Mouse (Mus musculus) left cerebral cortex, postnatal 25 days (tissue): ENCODE measurements around the gene Cela2a. TPM values are rescaled to one million over a fixed set of nuclear protein-coding genes. Genes with fewer than 3 reads are reported as not detected.
A peak's percentile ranks its signal among the peaks of the same experiment; 100 is the strongest.
"Not testable (repeated sequence)": the region's sequence is repeated elsewhere in the genome, so short reads cannot be mapped to it uniquely, and the experiment has no call there.

Source experiments
- DNase-seq, 2 experiments: peaks; one replicate each; pipeline ENCODE4 v3.0.0; 2022; ENCODE audit warnings: low spot score in 2 of 2, mixed read lengths in 1 of 2
- intact Hi-C: fragments of 180-260 bp; cut with DNase I; formaldehyde crosslinking; loops from one replicate; pipeline ENCODE4 v1.15.1; 2025
- total RNA-seq, 2 experiments: library from RNA; stranded (reverse); gene quantifications; 2 replicates each; pipeline ENCODE4 v1.2.3; 2021

The Cela2a gene
- total RNA-seq, 2 experiments from 2014 or later: not detected

GRCm38 (mm10) chr4:141781201-141781985 is 44.6 kb downstream of the Cela2a start:
- DNase-seq: peak in 1 of 2 experiments; percentile 39
- intact Hi-C loops: no loop called here

- peak; percentile 62 to 93 for DNase-seq
- intact Hi-C loops: no loop called here
Measured at GRCm38 (mm10) chr4:141779828-141780227, 46.1 kb downstream of the Cela2a start.

GRCm38 (mm10) chr4:141773019-141773418 is 52.9 kb downstream of the Cela2a start:
- intact Hi-C loops, DNase-seq: not testable (repeated sequence)

- intact Hi-C loops: no loop called here
- no peak for DNase-seq
Measured at GRCm38 (mm10) chr4:141771823-141772222, 54.1 kb downstream of the Cela2a start.

GRCm38 (mm10) chr4:141769501-141770160 is 56.3 kb downstream of the Cela2a start:
- intact Hi-C loops: no loop called here
- no peak for DNase-seq

GRCm38 (mm10) chr4:141767353-141768036 is 58.5 kb downstream of the Cela2a start:
- DNase-seq: peak in 1 of 2 experiments; percentile 42
- intact Hi-C loops: no loop called here

GRCm38 (mm10) chr4:141766668-141767352 is 59.1 kb downstream of the Cela2a start:
- DNase-seq: peak in 1 of 2 experiments; percentile 24
- intact Hi-C loops: no loop called here

GRCm38 (mm10) chr4:141766316-141766667 is 59.7 kb downstream of the Cela2a start:
- intact Hi-C loops: no loop called here
- DNase-seq: peak in 1 of 2 experiments; percentile 19

- intact Hi-C loops: no loop called here
- DNase-seq: no peak
Measured at GRCm38 (mm10) chr4:141765008-141765407, 61.0 kb downstream of the Cela2a start.

Other genes starting within 250 kb of the Cela2a start
- gene Fblim1, start 220.1 kb downstream of the Cela2a start, total RNA-seq: 1 to 10 TPM in 1 of 2 experiments, under 1 TPM in 1; 0.96 to 1.6 TPM
- gene Tmem82, start 207.5 kb downstream of the Cela2a start, total RNA-seq: under 1 TPM; 0.85 TPM
- gene Slc25a34, start 202.3 kb downstream of the Cela2a start, total RNA-seq: 1 to 10 TPM; 3.0 to 3.2 TPM
- 10 to 100 TPM; 74.6 to 75.2 TPM for gene Plekhm2, start 161.3 kb downstream of the Cela2a start, total RNA-seq
- gene Rsc1a1, start 140.6 kb downstream of the Cela2a start, total RNA-seq: 1 to 10 TPM in 1 of 2 experiments, under 1 TPM in 1; 0.30 to 2.4 TPM
- 10 to 100 TPM; 39.8 to 41.1 TPM for gene Ddi2, start 102.7 kb downstream of the Cela2a start, total RNA-seq
- gene Agmat, start 79.5 kb downstream of the Cela2a start, total RNA-seq: under 1 TPM; 0.60 to 0.94 TPM
- 10 to 100 TPM; 38.0 to 40.3 TPM for gene Dnajc16, start 35.2 kb downstream of the Cela2a start, total RNA-seq
- 10 to 100 TPM; 18.0 to 22.1 TPM for gene Casp9, start 32.5 kb downstream of the Cela2a start, total RNA-seq
- not detected for gene Ctrc, start 20.2 kb upstream of the Cela2a start, total RNA-seq
- gene Efhd2, start 48.8 kb upstream of the Cela2a start, total RNA-seq: 100 to 1,000 TPM; 204 to 233 TPM
- 1 to 10 TPM; 4.6 to 5.1 TPM for gene Fhad1, start 188.9 kb upstream of the Cela2a start, total RNA-seq